ENCODE assay signal across 8 mouse cellular contexts in the genomic region with DNA sequence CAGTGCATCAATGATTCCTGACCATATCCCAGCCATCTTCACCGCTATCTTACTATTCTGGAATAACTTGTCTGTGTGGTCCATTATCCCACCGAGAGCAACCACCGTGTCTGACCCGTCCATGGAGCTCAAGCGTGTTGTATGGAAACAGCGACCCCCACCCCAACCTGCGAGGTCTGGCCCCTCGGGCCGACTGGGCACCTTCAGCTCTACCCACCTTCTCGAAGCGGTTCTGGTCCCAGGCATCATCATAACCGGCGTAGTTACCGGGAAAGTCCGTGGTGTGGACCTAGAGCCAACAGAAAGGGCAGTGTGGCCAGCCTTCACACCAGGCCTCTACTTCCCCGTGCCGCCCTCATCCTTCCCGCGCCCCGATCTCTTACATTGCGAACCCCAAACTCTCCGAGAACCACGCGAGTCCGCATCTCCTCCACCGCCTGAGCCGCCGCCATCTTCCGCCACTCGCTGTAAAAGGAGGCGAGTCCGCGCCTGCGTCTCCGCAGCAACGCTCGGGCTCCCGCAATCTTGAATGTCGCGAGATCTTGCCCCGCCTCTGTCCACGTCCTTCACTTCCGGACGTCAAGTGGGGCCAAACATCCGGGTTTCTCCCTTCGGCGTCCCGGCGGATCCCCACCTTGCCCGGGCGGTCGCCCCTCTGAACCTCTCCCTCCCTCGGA. TPM values are rescaled to one million over a fixed set of nuclear protein-coding genes. Genes with fewer than 3 reads are reported as not detected.
DNase-seq lines count a peak whose midpoint lies in the region; ATAC-seq and TF ChIP-seq lines count a peak whose summit lies in the region.

Gene Polr1c, minus strand, starts transcription at position 543 of the 677 bp plus-strand sequence.
Gene Yipf3, plus strand, starts transcription at position 569 of the 677 bp plus-strand sequence.

- peak within 1 kb of the TSS; percentile 58 for H3K27ac ChIP-seq in heart, embryonic 12.5 days (ENCODE audit: poor library complexity, severe bottlenecking)
- H3K27ac ChIP-seq in kidney, postnatal 0 days: peak within 1 kb of the TSS; percentile 91
- peak within 1 kb of the TSS; percentile 73 for H3K27ac ChIP-seq in liver, embryonic 11.5 days (ENCODE audit: low read depth, low read length)
- peak within 1 kb of the TSS; percentile 34; the same call in 1 of the 2 replicates for H3K27ac ChIP-seq in stomach, embryonic 14.5 days (ENCODE audit: low read length)

- H3K9me3 ChIP-seq in erythroblast, embryonic 14.5 days (ENCODE audit: control insufficient read depth, low read length): no peaks in the 10 kb centered on the region
- no peaks in the 10 kb centered on the region for H3K9me3 ChIP-seq in heart, embryonic 12.5 days (replicated peaks)
- H3K9me3 ChIP-seq in kidney, postnatal 0 days (replicated peaks; ENCODE audit: low read length): no peaks in the 10 kb centered on the region
- no peaks in the 10 kb centered on the region for H3K9me3 ChIP-seq in liver, embryonic 11.5 days (ENCODE audit: control insufficient read depth, low read length)
- no peaks in the 10 kb centered on the region for H3K9me3 ChIP-seq in stomach, embryonic 14.5 days (ENCODE audit: control insufficient read depth, low read depth, low read length)

- no peaks in the 10 kb centered on the region for H3K27me3 ChIP-seq in C2C12 (ENCODE audit: control insufficient read depth, insufficient read depth, insufficient read length)
- no peaks in the 10 kb centered on the region for H3K27me3 ChIP-seq in erythroblast, embryonic 14.5 days (ENCODE audit: control insufficient read depth)
- no peaks in the 10 kb centered on the region for H3K27me3 ChIP-seq in heart, embryonic 12.5 days (replicated peaks)
- no peaks in the 10 kb centered on the region for H3K27me3 ChIP-seq in kidney, postnatal 0 days (ENCODE audit: insufficient read depth, low read length)
- no peaks in the 10 kb centered on the region for H3K27me3 ChIP-seq in liver, embryonic 11.5 days (replicated peaks; ENCODE audit: control insufficient read depth, insufficient read depth, low read length)
- H3K27me3 ChIP-seq in stomach, embryonic 14.5 days (ENCODE audit: control insufficient read depth, insufficient read depth, low read length): no peaks in the 10 kb centered on the region

- no peak for TF ChIP-seq CTCF in C2C12 (IDR thresholded peaks at IDR 0.05; ENCODE audit: control insufficient read depth, insufficient read depth, insufficient read length)
- TF ChIP-seq CTCF in brain, embryonic 14.5 days (IDR thresholded peaks at IDR 0.05; ENCODE audit: borderline replicate concordance, extremely low read depth, insufficient read depth, insufficient read length): no peak
- TF ChIP-seq CTCF in kidney, postnatal 0 days (IDR thresholded peaks at IDR 0.05; ENCODE audit: low read depth): no peak

- peaks cover 64% of the 10 kb centered on the region for H3K79me2 ChIP-seq in C2C12 (ENCODE audit: control insufficient read depth, insufficient read depth)

- DNase-seq in brain, embryonic 14.5 days (ENCODE audit: low read depth): peak; percentile 98
- peak; percentile 97 for DNase-seq in kidney, postnatal 0 days (ENCODE audit: low spot score)
- peak; percentile 92 for DNase-seq in liver, embryonic 11.5 days (ENCODE audit: low spot score)
- peak; percentile 93 for DNase-seq in naive thymus-derived CD4-positive, alpha-beta T cell, adult 2 months (ENCODE audit: low read depth)

- peaks cover 41% of the 10 kb centered on the region for H3K4me1 ChIP-seq in erythroblast, embryonic 14.5 days (ENCODE audit: control insufficient read depth)
- peaks cover 20% of the 10 kb centered on the region for H3K4me1 ChIP-seq in heart, embryonic 12.5 days (replicated peaks)
- H3K4me1 ChIP-seq in kidney, postnatal 0 days (replicated peaks; ENCODE audit: insufficient read depth, low read length): peaks cover 17% of the 10 kb centered on the region; the same call in 1 of the 2 replicates
- peaks cover 17% of the 10 kb centered on the region for H3K4me1 ChIP-seq in liver, embryonic 11.5 days (replicated peaks; ENCODE audit: control insufficient read depth, insufficient read depth, low read length)
- H3K4me1 ChIP-seq in stomach, embryonic 14.5 days (ENCODE audit: control insufficient read depth, insufficient read depth, low read length): peaks cover 11% of the 10 kb centered on the region

- H3K79me3 ChIP-seq in C2C12 (ENCODE audit: low read depth): peaks cover 34% of the 10 kb centered on the region

- TF ChIP-seq POLR2A in brain, embryonic 14.5 days (IDR thresholded peaks at IDR 0.05; ENCODE audit: borderline replicate concordance, extremely low read depth, insufficient read depth, insufficient read length, poor library complexity, severe bottlenecking): peak; percentile 59; the same call in 1 of the 2 replicates

- peaks cover 76% of the 10 kb centered on the region for H3K36me3 ChIP-seq in C2C12 (ENCODE audit: control insufficient read depth, insufficient read depth)
- peaks cover 84% of the 10 kb centered on the region for H3K36me3 ChIP-seq in erythroblast, embryonic 14.5 days (ENCODE audit: control insufficient read depth)
- H3K36me3 ChIP-seq in heart, embryonic 12.5 days: peaks cover 72% of the 10 kb centered on the region
- peaks cover 46% of the 10 kb centered on the region for H3K36me3 ChIP-seq in kidney, postnatal 0 days (ENCODE audit: insufficient read depth, low read length)
- peaks cover 61% of the 10 kb centered on the region for H3K36me3 ChIP-seq in liver, embryonic 11.5 days (ENCODE audit: control insufficient read depth, insufficient read depth, low read length)
- peaks cover 66% of the 10 kb centered on the region for H3K36me3 ChIP-seq in stomach, embryonic 14.5 days (ENCODE audit: control insufficient read depth, insufficient read depth, low read length)

- under 1% methylated on average over 53 of the region's 53 CpGs for WGBS in heart, embryonic 12.5 days
- WGBS in kidney, postnatal 0 days: under 1% methylated on average over 53 of the region's 53 CpGs
- WGBS in liver, embryonic 11.5 days: under 1% methylated on average over 53 of the region's 53 CpGs
- WGBS in stomach, embryonic 14.5 days: under 1% methylated on average over 53 of the region's 53 CpGs

- peak within 1 kb of the TSS; percentile 99 for H3K4me3 ChIP-seq in C2C12 (ENCODE audit: insufficient read depth, poor library complexity, severe bottlenecking)
- H3K4me3 ChIP-seq in erythroblast, embryonic 14.5 days (replicated peaks): peak within 1 kb of the TSS; percentile 67
- H3K4me3 ChIP-seq in heart, embryonic 12.5 days: peak within 1 kb of the TSS; percentile 83
- peak within 1 kb of the TSS; percentile 94 for H3K4me3 ChIP-seq in kidney, postnatal 0 days (replicated peaks; ENCODE audit: low read depth, low read length)
- H3K4me3 ChIP-seq in liver, embryonic 11.5 days (ENCODE audit: low read depth, low read length): peak within 1 kb of the TSS; percentile 95
- peak within 1 kb of the TSS; percentile 87 for H3K4me3 ChIP-seq in stomach, embryonic 14.5 days (ENCODE audit: low read depth, low read length)

- peak within 1 kb of the TSS; percentile 86 for H3K4me2 ChIP-seq in heart, embryonic 12.5 days
- peak within 1 kb of the TSS; percentile 90 for H3K4me2 ChIP-seq in kidney, postnatal 0 days (ENCODE audit: low read length)
- peak within 1 kb of the TSS; percentile 87 for H3K4me2 ChIP-seq in liver, embryonic 11.5 days
- H3K4me2 ChIP-seq in stomach, embryonic 14.5 days (replicated peaks; ENCODE audit: low read depth, low read length): peak within 1 kb of the TSS; percentile 76

- peak within 1 kb of the TSS; percentile 94 for H3ac ChIP-seq in C2C12 (ENCODE audit: control insufficient read depth, insufficient read length, low read depth)

- ATAC-seq in heart, embryonic 12.5 days (ENCODE audit: insufficient number of reproducible peaks, low FRiP score): peak; percentile 90
- peak; percentile 88 for ATAC-seq in kidney, postnatal 0 days (replicated peaks; ENCODE audit: low FRiP score, low read depth)
- peak; percentile 90 for ATAC-seq in liver, embryonic 11.5 days (replicated peaks; ENCODE audit: low FRiP score)
- peak; percentile 90 for ATAC-seq in stomach, embryonic 14.5 days (ENCODE audit: insufficient number of reproducible peaks, insufficient read depth, low FRiP score, low read depth)

- peak within 1 kb of the TSS; percentile 96 for H3K9ac ChIP-seq in heart, embryonic 12.5 days
- peak within 1 kb of the TSS; percentile 98 for H3K9ac ChIP-seq in kidney, postnatal 0 days (ENCODE audit: low read depth, low read length)
- H3K9ac ChIP-seq in liver, embryonic 11.5 days (ENCODE audit: low read depth, low read length): peak within 1 kb of the TSS; percentile 92
- H3K9ac ChIP-seq in stomach, embryonic 14.5 days (replicated peaks; ENCODE audit: low read depth, low read length): peak within 1 kb of the TSS; percentile 83

TF ChIP-seq in C2C12, 6 proteins besides CTCF, POLR2A, EP300 and RAD21:
- TF ChIP-seq CEBPB (IDR thresholded peaks at IDR 0.05; ENCODE audit: low read depth) (no peak), MYOD1 (IDR thresholded peaks at IDR 0.05; ENCODE audit: control insufficient read depth, insufficient read length, low read depth) (no peak), MYOG (IDR thresholded peaks at IDR 0.05; ENCODE audit: control insufficient read depth, extremely low read depth, insufficient read length) (no peak), USF1 (IDR thresholded peaks at IDR 0.05; ENCODE audit: low read depth) (no peak), FOSL1 (IDR thresholded peaks at IDR 0.05; ENCODE audit: insufficient read depth, low read length, poor library complexity, severe bottlenecking) (no peak), MAX (IDR thresholded peaks at IDR 0.05) (no peak)

RNA-seq across cellular contexts. Expression of gene Polr1c, which starts in this region (rescaled TPM):
- 125 TPM for polyA plus RNA-seq in C2C12 (2012; fragmentation: generic; extraction: Trizol)
- 98.2 and 137 TPM in 2 replicates for polyA plus RNA-seq in brain, embryonic 14.5 days (2012; rRNA removed)
- 1.2 and 1.6 TPM in 2 replicates for polyA plus RNA-seq in erythroblast, embryonic 14.5 days (2012)
- polyA plus RNA-seq in heart, embryonic 12.5 days (2016; fragmentation: Nextera tagmentation; extraction: Ambion mirVana): 44.5 and 48.6 TPM in 2 replicates
- 73.5 and 79.4 TPM in 2 replicates for polyA plus RNA-seq in kidney, postnatal 0 days (2015; fragmentation: Nextera tagmentation; extraction: Ambion mirVana)
- polyA plus RNA-seq in liver, embryonic 11.5 days (2014; fragmentation: Nextera tagmentation; extraction: Ambion mirVana): 89.3 and 90.4 TPM in 2 replicates
- 86.8 and 87.9 TPM in 2 replicates for polyA plus RNA-seq in stomach, embryonic 14.5 days (2014; fragmentation: Nextera tagmentation; extraction: Ambion mirVana)

RNA-seq across cellular contexts. Expression of gene Yipf3, which starts in this region (rescaled TPM):
- polyA plus RNA-seq in C2C12 (2012; fragmentation: generic; extraction: Trizol): 78.3 TPM
- polyA plus RNA-seq in brain, embryonic 14.5 days (2012; rRNA removed): 84.0 and 96.8 TPM in 2 replicates
- 8.0 and 13.3 TPM in 2 replicates for polyA plus RNA-seq in erythroblast, embryonic 14.5 days (2012)
- 66.6 and 72.0 TPM in 2 replicates for polyA plus RNA-seq in heart, embryonic 12.5 days (2016; fragmentation: Nextera tagmentation; extraction: Ambion mirVana)
- polyA plus RNA-seq in kidney, postnatal 0 days (2015; fragmentation: Nextera tagmentation; extraction: Ambion mirVana): 112 and 117 TPM in 2 replicates
- 65.6 and 76.7 TPM in 2 replicates for polyA plus RNA-seq in liver, embryonic 11.5 days (2014; fragmentation: Nextera tagmentation; extraction: Ambion mirVana)
- polyA plus RNA-seq in stomach, embryonic 14.5 days (2014; fragmentation: Nextera tagmentation; extraction: Ambion mirVana): 104 and 106 TPM in 2 replicates

Comparison
In these comparisons a context has a peak if more than half of its experiments do, and no peak if none do; other contexts are left out.
1. Peak in every context shown above with its lines: DNase-seq, ATAC-seq, H3K4me3 ChIP-seq and H3K27ac ChIP-seq.
2. RNA of gene Polr1c (polyA plus RNA-seq): 125 TPM in C2C12 (single experiment), 98.2 to 137 TPM in brain, embryonic 14.5 days, 89.3 to 90.4 TPM in liver, embryonic 11.5 days, 86.8 to 87.9 TPM in stomach, embryonic 14.5 days, 73.5 to 79.4 TPM in kidney, postnatal 0 days and 44.5 to 48.6 TPM in heart, embryonic 12.5 days; 1.2 to 1.6 TPM in erythroblast, embryonic 14.5 days; every median in the first group is over 10 times any median in the second.
3. H3K27ac ChIP-seq: peak in every context shown above with its lines; median percentile 91 in kidney, postnatal 0 days; 73 in liver, embryonic 11.5 days; 58 in heart, embryonic 12.5 days; 34 in stomach, embryonic 14.5 days.